Mouse (Mus musculus) megakaryocyte, embryonic 14.5 days (primary cell): ENCODE measurements around the gene Ptprb. TPM values are rescaled to one million over a fixed set of nuclear protein-coding genes. Genes with fewer than 3 reads are reported as not detected.

Source experiments
- H3K27me3 ChIP-seq: replicated peaks from 2 replicates; pipeline ENCODE3; 2012; ENCODE audit warnings: inconsistent platforms
- H3K36me3 ChIP-seq: replicated peaks from 2 replicates; pipeline ENCODE3; 2012; ENCODE audit warnings: low read length, inconsistent platforms, mixed read lengths
- H3K4me1 ChIP-seq: 2 replicates; pipeline ENCODE4 v1.6.1; 2012; ENCODE audit warnings: inconsistent platforms
- H3K4me3 ChIP-seq: replicated peaks from 2 replicates; pipeline ENCODE3; 2012; ENCODE audit warnings: moderate library complexity, mild to moderate bottlenecking, inconsistent platforms
- H3K9me3 ChIP-seq: 2 replicates; pipeline ENCODE4 v1.6.1; 2012; ENCODE audit warnings: inconsistent platforms
- FLI1 ChIP-seq: IDR thresholded peaks from 2 replicates; pipeline ENCODE4 v1.6.1; 2012; ENCODE audit warnings: low read length, inconsistent platforms, mixed read lengths
- GATA1 ChIP-seq: IDR thresholded peaks from 3 replicates; pipeline ENCODE4 v1.6.1; 2012; ENCODE audit warnings: mixed read lengths, low read length, inconsistent platforms, borderline replicate concordance
- polyA plus RNA-seq: library from polyadenylated mRNA; stranded (reverse); fragments of >175 nt; gene quantifications from 2 replicates; pipeline ENCODE4 v1.2.3, GENCODE M21; 2012; ENCODE audit warnings: low replicate concordance; ENCODE audit not compliant: insufficient read depth

Ptprb gene
- polyA plus RNA-seq = not detected in 2 replicates

DNA sequence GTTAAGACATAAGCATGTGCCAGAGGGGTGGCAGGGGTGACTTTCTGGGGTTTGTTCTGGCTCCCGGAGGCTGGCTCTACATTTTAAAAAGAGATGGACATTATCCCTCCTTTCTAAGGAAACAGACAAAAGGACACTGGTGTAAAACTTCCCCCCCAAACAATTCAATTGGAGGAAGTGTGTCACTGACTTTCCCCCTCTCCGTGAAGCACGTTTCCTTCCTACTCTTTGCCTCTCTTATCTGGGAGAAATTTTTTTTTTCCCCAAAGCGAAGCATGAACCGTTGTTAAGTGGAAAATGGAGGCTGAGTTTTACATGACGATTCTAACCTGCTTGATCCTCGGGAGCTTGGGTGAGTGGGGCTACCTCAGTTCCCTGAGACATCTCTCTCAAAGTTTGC is at the start of gene Ptprb:
Gene Ptprb (plus strand): TSS at position 244 of the 400 bp plus-strand sequence.
- H3K27me3 ChIP-seq = no peaks in the 10 kb centered on the region
- TF ChIP-seq GATA1 (no peak), FLI1 (no peak)
- H3K4me3 ChIP-seq = no peak within 1 kb of the TSS
- H3K9me3 ChIP-seq = 0 out of 2 replicates have a peak, but pooled peaks cover 2% of the 10 kb centered on the region
- no peaks in the 10 kb centered on the region for H3K36me3 ChIP-seq
- no peaks in the 10 kb centered on the region for H3K4me1 ChIP-seq

DNA sequence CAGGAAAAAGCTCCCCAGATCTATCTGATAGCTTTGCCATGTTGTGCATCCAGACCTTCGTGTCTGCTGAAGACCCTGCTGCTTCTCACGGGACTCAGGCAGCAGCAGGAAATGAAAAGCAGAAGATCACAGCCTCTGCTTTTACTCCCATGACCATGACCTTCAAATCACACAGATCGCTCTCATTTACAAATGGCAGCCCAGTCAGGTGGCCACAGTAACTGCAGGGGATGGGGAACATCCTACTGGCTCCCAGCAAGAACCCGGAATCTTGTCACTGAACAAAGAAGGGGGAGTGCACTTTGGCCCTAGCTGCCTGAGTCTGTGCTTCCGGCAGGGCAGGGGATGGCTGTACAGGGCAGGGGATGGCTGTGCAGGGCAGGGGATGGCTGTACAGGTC is 40.0 kb upstream of the Ptprb start:
- no peaks in the 10 kb centered on the region for H3K36me3 ChIP-seq
- H3K27me3 ChIP-seq = no peaks in the 10 kb centered on the region
- no peak for TF ChIP-seq GATA1
- no peak for TF ChIP-seq FLI1
- no peaks in the 10 kb centered on the region for H3K9me3 ChIP-seq
- H3K4me1 ChIP-seq = no peaks in the 10 kb centered on the region; the same call in 1 of the 2 replicates
- peak overlapping the region; percentile 28 for H3K4me3 ChIP-seq

GRCm38 (mm10) chr10:116242200-116242599 is 33.1 kb upstream of the Ptprb start:
- Histone ChIP-seq H3K4me3 (no peak overlapping the region), H3K36me3 (no peaks in the 10 kb centered on the region), H3K27me3 (no peaks in the 10 kb centered on the region), H3K4me1 (no peaks in the 10 kb centered on the region), H3K9me3 (peaks cover 7% of the 10 kb centered on the region; the same call in 1 of the 2 replicates)
- no peak for TF ChIP-seq GATA1
- no peak for TF ChIP-seq FLI1

DNA sequence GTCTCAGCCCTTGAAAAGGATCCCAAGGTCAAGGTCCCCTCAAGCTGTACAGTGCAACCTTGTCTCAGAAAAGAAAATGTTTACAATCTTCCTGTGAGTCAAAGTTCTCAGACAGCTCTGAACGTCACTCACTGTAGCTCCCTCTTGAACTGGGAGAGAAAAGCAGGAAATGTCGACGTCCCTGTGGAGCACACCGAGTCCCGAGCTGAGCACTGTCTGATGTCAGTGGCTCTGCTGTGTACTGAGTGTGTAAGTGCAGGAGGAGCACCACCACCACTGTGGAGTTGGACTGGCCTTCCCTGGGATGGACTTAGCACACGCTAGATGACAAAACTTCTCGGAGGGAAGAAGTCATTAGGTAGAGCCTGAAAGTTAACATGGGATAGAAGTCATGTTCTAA is 31.9 kb upstream of the Ptprb start:
- Histone ChIP-seq H3K9me3 (peaks cover 15% of the 10 kb centered on the region), H3K4me3 (peak overlapping the region; percentile 30), H3K36me3 (no peaks in the 10 kb centered on the region), H3K4me1 (no peaks in the 10 kb centered on the region), H3K27me3 (no peaks in the 10 kb centered on the region)
- TF ChIP-seq GATA1 (no peak), FLI1 (no peak)

- Histone ChIP-seq H3K27me3 (no peaks in the 10 kb centered on the region), H3K36me3 (no peaks in the 10 kb centered on the region), H3K4me3 (no peak overlapping the region), H3K9me3 (peaks cover 19% of the 10 kb centered on the region), H3K4me1 (no peaks in the 10 kb centered on the region)
- TF ChIP-seq GATA1 (no peak), FLI1 (no peak)
Measured at GRCm38 (mm10) chr10:116245632-116246031, 29.7 kb upstream of the Ptprb start.

GRCm38 (mm10) chr10:116252668-116253067 is 22.7 kb upstream of the Ptprb start:
- Histone ChIP-seq H3K36me3 (no peaks in the 10 kb centered on the region), H3K4me1 (no peaks in the 10 kb centered on the region), H3K27me3 (no peaks in the 10 kb centered on the region), H3K9me3 (peaks cover 9% of the 10 kb centered on the region), H3K4me3 (no peak overlapping the region)
- no peak for TF ChIP-seq FLI1
- no peak for TF ChIP-seq GATA1

- no peaks in the 10 kb centered on the region for H3K9me3 ChIP-seq
- H3K4me3 ChIP-seq = no peak overlapping the region
- H3K4me1 ChIP-seq = no peaks in the 10 kb centered on the region
- no peaks in the 10 kb centered on the region for H3K36me3 ChIP-seq
- TF ChIP-seq FLI1 (no peak), GATA1 (no peak)
- no peaks in the 10 kb centered on the region for H3K27me3 ChIP-seq
Measured at GRCm38 (mm10) chr10:116253972-116254371, 21.4 kb upstream of the Ptprb start.

DNA sequence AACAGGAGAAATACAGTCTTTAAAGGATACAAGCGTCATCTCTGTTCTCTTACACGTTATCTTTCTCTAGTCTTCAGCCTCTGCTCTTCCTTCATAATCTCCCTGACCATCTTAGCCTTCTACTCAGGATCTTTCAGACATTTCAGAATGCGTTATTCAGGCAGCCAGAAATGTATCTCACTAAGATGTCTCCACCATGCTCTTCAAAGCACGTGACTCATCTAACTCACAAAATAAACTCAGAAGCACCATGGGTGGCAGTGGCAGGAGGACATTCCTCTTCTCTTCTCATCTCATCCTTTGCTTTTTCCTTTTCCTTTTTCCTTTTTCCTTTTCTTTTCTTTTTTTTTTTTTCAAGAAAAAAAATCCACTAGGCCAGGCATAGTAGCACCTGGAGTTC is 16.0 kb upstream of the Ptprb start:
- H3K4me1 ChIP-seq = peaks cover 10% of the 10 kb centered on the region
- no peak overlapping the region for H3K4me3 ChIP-seq
- H3K27me3 ChIP-seq = peaks cover 2% of the 10 kb centered on the region
- H3K9me3 ChIP-seq = no peaks in the 10 kb centered on the region
- no peak for TF ChIP-seq GATA1
- TF ChIP-seq FLI1 = no peak
- no peaks in the 10 kb centered on the region for H3K36me3 ChIP-seq

DNA sequence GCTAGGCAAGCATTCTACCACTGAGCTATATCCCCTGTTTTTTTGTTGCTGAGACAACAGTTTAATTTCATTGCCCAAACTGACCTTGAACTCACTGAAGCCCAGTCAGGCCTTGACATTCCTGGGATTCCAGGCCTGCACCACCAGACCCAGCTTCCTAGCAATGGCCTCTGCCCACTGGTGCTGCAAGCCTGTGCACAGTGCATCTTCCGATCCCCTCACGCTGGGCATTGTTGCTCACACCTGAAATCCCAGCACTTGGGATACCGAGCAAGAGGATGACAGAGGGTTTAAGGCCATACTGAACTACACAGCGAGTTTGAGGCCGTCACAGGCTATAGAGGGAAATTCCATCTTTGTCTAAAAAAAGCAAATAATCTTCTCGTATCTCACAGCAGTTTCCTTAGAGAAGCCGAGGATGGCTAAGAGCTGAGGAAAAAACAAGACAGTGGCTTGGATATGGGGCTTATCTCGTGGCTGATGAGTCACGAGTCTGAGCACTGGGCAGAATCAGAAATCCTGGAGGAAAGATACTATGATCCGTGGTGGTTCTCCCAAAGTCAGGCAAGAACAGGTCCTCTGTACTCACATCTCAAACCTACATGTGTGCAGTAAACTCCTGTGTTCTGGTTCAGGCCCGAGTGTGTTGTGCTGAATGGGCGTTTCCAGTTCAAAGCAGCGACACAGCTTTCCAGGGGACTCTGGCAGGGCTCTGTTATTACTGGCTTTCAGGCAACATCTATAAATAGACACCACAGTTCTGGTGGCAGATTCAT is 14.5 kb upstream of the Ptprb start:
- TF ChIP-seq FLI1 = no peak
- TF ChIP-seq GATA1 = no peak
- peaks cover 10% of the 10 kb centered on the region for H3K4me1 ChIP-seq
- no peaks in the 10 kb centered on the region for H3K36me3 ChIP-seq
- peaks cover 2% of the 10 kb centered on the region for H3K27me3 ChIP-seq
- H3K9me3 ChIP-seq = no peaks in the 10 kb centered on the region
- peak overlapping the region; percentile 75 for H3K4me3 ChIP-seq

DNA sequence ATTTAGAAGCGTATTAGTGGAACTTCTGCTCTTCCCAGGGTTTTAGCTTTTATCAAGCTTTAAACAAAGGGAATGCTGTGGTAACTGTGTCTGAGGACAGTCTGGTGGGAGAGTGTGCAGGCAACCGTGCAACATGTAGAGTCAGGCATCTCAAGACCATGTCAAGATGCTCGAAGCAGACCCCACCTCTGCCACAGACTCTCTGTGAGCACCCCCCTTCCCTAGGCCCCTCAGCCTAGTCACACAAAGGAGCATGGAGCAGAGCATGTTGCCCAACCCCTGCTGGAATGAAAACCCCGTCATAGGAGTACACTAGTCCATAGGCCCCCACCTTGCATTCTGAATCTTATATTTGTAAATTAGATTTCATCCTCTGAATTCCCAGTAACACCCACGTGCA is 13.8 kb upstream of the Ptprb start:
- no peaks in the 10 kb centered on the region for H3K9me3 ChIP-seq
- peaks cover 10% of the 10 kb centered on the region for H3K4me1 ChIP-seq
- no peak for TF ChIP-seq GATA1
- TF ChIP-seq FLI1 = no peak
- no peaks in the 10 kb centered on the region for H3K36me3 ChIP-seq
- peaks cover 2% of the 10 kb centered on the region for H3K27me3 ChIP-seq
- no peak overlapping the region for H3K4me3 ChIP-seq

DNA sequence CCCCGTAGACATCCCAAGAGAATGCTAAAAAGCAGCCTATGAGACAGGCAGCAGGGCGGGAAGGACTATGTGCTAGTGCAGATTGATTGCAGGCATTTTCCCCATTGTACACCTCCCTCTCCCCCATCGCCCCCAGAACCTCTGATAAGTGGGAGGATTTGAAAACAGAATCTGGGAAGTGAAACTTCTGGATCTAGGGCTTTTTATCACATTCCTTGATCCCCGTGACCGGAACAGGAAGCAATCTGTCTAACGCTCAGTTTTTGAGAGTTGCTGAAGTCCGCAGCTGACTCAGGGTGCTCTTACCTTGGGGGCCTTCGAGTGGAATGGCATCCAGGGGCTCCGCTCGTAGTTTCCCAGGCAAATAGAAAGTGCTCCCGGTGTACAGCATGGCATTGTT is 10.8 kb upstream of the Ptprb start:
- no peak for TF ChIP-seq FLI1
- no peak for TF ChIP-seq GATA1
- Histone ChIP-seq H3K4me3 (no peak overlapping the region), H3K9me3 (no peaks in the 10 kb centered on the region), H3K36me3 (no peaks in the 10 kb centered on the region), H3K4me1 (peaks cover 10% of the 10 kb centered on the region), H3K27me3 (peaks cover 2% of the 10 kb centered on the region)
